Mouse (Mus musculus): ENCODE results near the gene Ch25h. TPM values are rescaled to one million over a fixed set of nuclear protein-coding genes. Genes with fewer than 3 reads are reported as not detected.

Gene Ch25h
- total RNA-seq (2023): not detected

DNA sequence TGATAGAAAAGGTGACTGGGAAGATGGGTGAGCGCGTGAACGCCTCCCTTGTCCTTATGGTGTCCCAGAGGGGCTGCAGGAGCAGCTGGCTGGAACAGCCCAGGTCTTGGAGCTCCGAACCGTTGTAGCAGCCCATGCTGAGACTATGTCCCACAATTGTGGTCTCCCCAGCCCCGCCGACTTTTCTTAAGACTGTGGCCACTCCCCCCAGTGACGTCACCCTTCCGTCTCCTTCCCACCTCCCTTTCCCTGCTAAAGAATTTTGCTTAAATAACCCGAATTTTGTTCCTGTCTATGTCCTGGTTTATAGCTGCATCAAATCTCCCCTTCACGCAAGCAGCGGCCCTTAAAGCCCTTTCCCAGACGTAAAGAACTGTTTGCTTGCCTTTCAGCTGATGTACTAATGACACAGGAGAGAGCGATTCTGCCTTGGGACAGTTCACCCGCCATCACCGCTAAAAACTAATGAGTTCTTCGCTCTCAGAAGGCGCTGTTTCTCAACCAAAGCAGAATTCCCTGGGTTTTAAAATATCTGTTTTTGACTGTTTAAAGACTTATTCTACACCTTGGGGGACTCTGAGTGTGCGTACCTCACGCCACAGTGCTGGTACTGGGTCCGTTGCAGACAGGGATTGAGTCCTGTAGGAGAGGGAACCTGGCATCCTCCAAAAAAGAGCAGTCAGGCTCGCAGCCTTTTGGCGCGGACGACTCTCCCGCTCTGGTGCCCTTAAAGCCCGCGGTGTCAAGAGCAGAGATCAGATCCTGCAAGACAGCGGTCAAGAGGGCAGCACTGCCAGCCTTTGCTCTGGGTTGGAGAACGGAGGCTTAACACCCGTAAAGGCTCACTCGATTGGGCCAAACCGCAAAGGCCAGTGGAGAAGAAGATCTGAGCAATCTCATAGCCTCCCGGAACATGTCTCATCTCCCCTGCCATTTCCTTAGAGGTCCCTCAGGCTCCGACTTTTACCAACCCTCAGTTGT lies at the start of gene Ch25h:
Gene Ch25h (minus strand): TSS at position 174 of the 981 bp plus-strand sequence.

Other genes with a start within 250 kb of the Ch25h start
- 1.2 TPM for gene Acta2, start 219.6 kb downstream of the Ch25h start, total RNA-seq (2023)
- gene Fas, start 184.5 kb downstream of the Ch25h start, total RNA-seq (2023): 31.3 TPM
- 71.9 TPM for gene Lipa, start 52.3 kb upstream of the Ch25h start, total RNA-seq (2023)
- 18.4 TPM for gene Ifit2, start 75.5 kb upstream of the Ch25h start, total RNA-seq (2023)
- 6.6 TPM for gene Ifit3, start 108.4 kb upstream of the Ch25h start, total RNA-seq (2023)
- gene Ifit1bl1, start 126.8 kb upstream of the Ch25h start, total RNA-seq (2023): 8.3 TPM
- 1.2 TPM for gene Ifit3b, start 132.8 kb upstream of the Ch25h start, total RNA-seq (2023)
- gene Ifit1bl2, start 165.6 kb upstream of the Ch25h start, total RNA-seq (2023): 0.50 TPM
- gene Ifit1, start 165.7 kb upstream of the Ch25h start, total RNA-seq (2023): 6.4 TPM

All from CD4-positive naive resting alpha-beta T cell, adult 57 days (primary cell).